Mouse (Mus musculus) liver, embryonic 13.5 days (tissue): Measurements from ENCODE around the gene Soga1. TPM values are rescaled to one million over a fixed set of nuclear protein-coding genes. Genes with fewer than 3 reads are reported as not detected.

ENCODE experiments used
- ATAC-seq: fragments of 200-750 bp; cut with Nextera tagmentation; 2 replicates; pipeline ENCODE4 v1.8.0; 2017; ENCODE audit warnings: low read depth, mild to moderate bottlenecking, moderate number of reproducible peaks, moderate library complexity
- DNase-seq: peaks from one replicate; pipeline ENCODE4 v3.0.0; 2022
- H3K27ac ChIP-seq: fragments of 300-500 bp; sonication (generic); 2 replicates; pipeline ENCODE4 v1.5.1; 2015; ENCODE audit warnings: moderate library complexity, mild to moderate bottlenecking, inconsistent platforms
- H3K27me3 ChIP-seq: fragments of 300-500 bp; sonication (generic); 2 replicates; pipeline ENCODE4 v1.6.1; 2015; ENCODE audit warnings: mild to moderate bottlenecking, inconsistent platforms
- H3K36me3 ChIP-seq: fragments of 300-500 bp; sonication (generic); 2 replicates; pipeline ENCODE4 v1.6.1; 2015; ENCODE audit warnings: mild to moderate bottlenecking, inconsistent platforms
- H3K4me1 ChIP-seq: fragments of 300-500 bp; sonication (generic); replicated peaks from 2 replicates; pipeline ENCODE4 v1.6.1; 2015; ENCODE audit warnings: inconsistent platforms
- H3K4me2 ChIP-seq: fragments of 300-500 bp; sonication (generic); 2 replicates; pipeline ENCODE4 v1.6.1; 2015; ENCODE audit warnings: inconsistent platforms, mild to moderate bottlenecking, moderate library complexity
- H3K4me3 ChIP-seq: fragments of 300-500 bp; sonication (generic); replicated peaks from 2 replicates; pipeline ENCODE4 v1.5.1; 2015; ENCODE audit warnings: mild to moderate bottlenecking, inconsistent platforms
- H3K9ac ChIP-seq: fragments of 300-500 bp; sonication (generic); 2 replicates; pipeline ENCODE4 v1.6.1; 2015; ENCODE audit warnings: mild to moderate bottlenecking, inconsistent platforms
- H3K9me3 ChIP-seq: fragments of 300-500 bp; sonication (generic); replicated peaks from 2 replicates; pipeline ENCODE4 v1.6.1; 2016; ENCODE audit warnings: inconsistent platforms
- WGBS: fragments of 180-500 bp; shearing (Covaris S2); methylation state at CpG from one replicate; pipeline ENCODE4 v1.1.7; 2015; ENCODE audit not compliant: insufficient replicate concordance; 5-methylcytosine and 5-hydroxymethylcytosine counted together
- polyA plus RNA-seq: library from polyadenylated mRNA; unstranded; fragments of >200 nt; fragmentation: Nextera tagmentation; extraction: Ambion mirVana; gene quantifications from 2 replicates; pipeline ENCODE4 v1.2.1, GENCODE M21; 2015

The Soga1 gene
- polyA plus RNA-seq = 1.7 and 1.8 TPM in 2 replicates

- H3K4me3 ChIP-seq = peak within 1 kb of the TSS; percentile 65
- WGBS = under 1% methylated on average over 102 of the region's 136 CpGs
- no peaks in the 10 kb centered on the region for H3K36me3 ChIP-seq
- peaks cover 35% of the 10 kb centered on the region for H3K4me1 ChIP-seq
- ATAC-seq = peak; percentile 69
- peak within 1 kb of the TSS; percentile 70 for H3K4me2 ChIP-seq
- H3K9me3 ChIP-seq = no peaks in the 10 kb centered on the region
- H3K9ac ChIP-seq = peak within 1 kb of the TSS; percentile 73
- H3K27me3 ChIP-seq = peaks cover 76% of the 10 kb centered on the region
- no peak for DNase-seq
- H3K27ac ChIP-seq = peak within 1 kb of the TSS; percentile 61
Measured at GRCm38 (mm10) chr2:157078793-157079700, at the start of gene Soga1. Gene Soga1 (minus strand): TSS chr2:157079254.

- H3K27me3 ChIP-seq = no peaks in the 10 kb centered on the region
- no peak overlapping the region for H3K4me2 ChIP-seq
- 71% methylated on average over 4 of the region's 4 CpGs for WGBS
- H3K4me3 ChIP-seq = no peak overlapping the region
- H3K36me3 ChIP-seq = peaks cover 19% of the 10 kb centered on the region
- H3K9ac ChIP-seq = no peak overlapping the region
- no peak for DNase-seq
- no peak overlapping the region for H3K27ac ChIP-seq
- H3K4me1 ChIP-seq = peaks cover 34% of the 10 kb centered on the region
- ATAC-seq = no peak
- no peaks in the 10 kb centered on the region for H3K9me3 ChIP-seq
Measured at GRCm38 (mm10) chr2:157128072-157128471, 49.0 kb upstream of the Soga1 start.

GRCm38 (mm10) chr2:157127370-157127769 is 48.3 kb upstream of the Soga1 start:
- WGBS = 76% methylated on average over 3 of the region's 3 CpGs

GRCm38 (mm10) chr2:157125246-157125645 is 46.2 kb upstream of the Soga1 start:
- 0 out of 2 replicates have a peak, but pooled peaks cover 10% of the 10 kb centered on the region for H3K4me1 ChIP-seq
- H3K4me2 ChIP-seq = no peak overlapping the region
- H3K27me3 ChIP-seq = no peaks in the 10 kb centered on the region
- no peaks in the 10 kb centered on the region for H3K9me3 ChIP-seq
- no peak overlapping the region for H3K4me3 ChIP-seq
- DNase-seq = no peak
- WGBS = 57% methylated on average over 3 of the region's 3 CpGs
- peaks cover 35% of the 10 kb centered on the region for H3K36me3 ChIP-seq
- H3K9ac ChIP-seq = no peak overlapping the region
- no peak overlapping the region for H3K27ac ChIP-seq
- no peak for ATAC-seq

More at GRCm38 (mm10) chr2:157127370-157127769, 48.3 kb upstream of the Soga1 start:
- H3K4me3 ChIP-seq = no peak overlapping the region
- H3K27ac ChIP-seq = no peak overlapping the region
- no peak for DNase-seq
- ATAC-seq = no peak
- no peaks in the 10 kb centered on the region for H3K27me3 ChIP-seq
- H3K9me3 ChIP-seq = no peaks in the 10 kb centered on the region
- H3K4me2 ChIP-seq = no peak overlapping the region
- peaks cover 20% of the 10 kb centered on the region for H3K36me3 ChIP-seq
- peaks cover 27% of the 10 kb centered on the region for H3K4me1 ChIP-seq
- H3K9ac ChIP-seq = no peak overlapping the region

- DNase-seq (no peak), ATAC-seq (no peak)
- H3K9ac ChIP-seq = no peak overlapping the region
- H3K9me3 ChIP-seq = no peaks in the 10 kb centered on the region
- 85% methylated on average over 8 of the region's 8 CpGs for WGBS
- no peaks in the 10 kb centered on the region for H3K27me3 ChIP-seq
- no peak overlapping the region for H3K4me2 ChIP-seq
- H3K27ac ChIP-seq = no peak overlapping the region
- peaks cover 48% of the 10 kb centered on the region for H3K36me3 ChIP-seq
- no peaks in the 10 kb centered on the region for H3K4me1 ChIP-seq
- no peak overlapping the region for H3K4me3 ChIP-seq
Measured at GRCm38 (mm10) chr2:157121766-157122165, 42.7 kb upstream of the Soga1 start.

GRCm38 (mm10) chr2:157119075-157119474 is 40.0 kb upstream of the Soga1 start:
- DNase-seq (no peak), ATAC-seq (no peak)
- no peaks in the 10 kb centered on the region for H3K9me3 ChIP-seq
- no peak overlapping the region for H3K27ac ChIP-seq
- H3K9ac ChIP-seq = no peak overlapping the region
- no peaks in the 10 kb centered on the region for H3K27me3 ChIP-seq
- no peak overlapping the region for H3K4me2 ChIP-seq
- WGBS = 49% methylated on average over 3 of the region's 3 CpGs
- no peak overlapping the region for H3K4me3 ChIP-seq
- H3K4me1 ChIP-seq = no peaks in the 10 kb centered on the region
- H3K36me3 ChIP-seq = peaks cover 55% of the 10 kb centered on the region

- WGBS = 78% methylated on average over 4 of the region's 4 CpGs
- Histone ChIP-seq H3K4me3 (no peak overlapping the region), H3K36me3 (peaks cover 60% of the 10 kb centered on the region), H3K27me3 (no peaks in the 10 kb centered on the region), H3K9ac (no peak overlapping the region), H3K27ac (no peak overlapping the region), H3K4me1 (no peaks in the 10 kb centered on the region), H3K9me3 (no peaks in the 10 kb centered on the region), H3K4me2 (no peak overlapping the region)
- DNase-seq = no peak
- no peak for ATAC-seq
Measured at GRCm38 (mm10) chr2:157118556-157118955, 39.5 kb upstream of the Soga1 start.

GRCm38 (mm10) chr2:157116964-157117363 is 37.9 kb upstream of the Soga1 start:
- no peak for DNase-seq
- WGBS = 16% methylated on average over 3 of the region's 3 CpGs

GRCm38 (mm10) chr2:157108236-157108635 is 29.2 kb upstream of the Soga1 start:
- Histone ChIP-seq H3K4me3 (no peak overlapping the region), H3K4me2 (no peak overlapping the region), H3K9me3 (no peaks in the 10 kb centered on the region), H3K27ac (no peak overlapping the region), H3K27me3 (no peaks in the 10 kb centered on the region), H3K36me3 (peaks cover 67% of the 10 kb centered on the region), H3K9ac (no peak overlapping the region), H3K4me1 (no peaks in the 10 kb centered on the region)
- ATAC-seq = no peak
- 52% methylated on average over 4 of the region's 4 CpGs for WGBS
- DNase-seq = no peak

More at GRCm38 (mm10) chr2:157116964-157117363, 37.9 kb upstream of the Soga1 start:
- no peaks in the 10 kb centered on the region for H3K27me3 ChIP-seq
- no peaks in the 10 kb centered on the region for H3K9me3 ChIP-seq
- no peak overlapping the region for H3K4me2 ChIP-seq
- H3K4me1 ChIP-seq = no peaks in the 10 kb centered on the region
- H3K9ac ChIP-seq = no peak overlapping the region
- H3K36me3 ChIP-seq = peaks cover 65% of the 10 kb centered on the region
- ATAC-seq = no peak
- H3K4me3 ChIP-seq = no peak overlapping the region
- H3K27ac ChIP-seq = no peak overlapping the region

GRCm38 (mm10) chr2:157104454-157104853 is 25.4 kb upstream of the Soga1 start:
- DNase-seq = no peak
- H3K4me2 ChIP-seq = no peak overlapping the region
- no peak overlapping the region for H3K4me3 ChIP-seq
- H3K4me1 ChIP-seq = no peaks in the 10 kb centered on the region
- H3K27ac ChIP-seq = no peak overlapping the region
- H3K9ac ChIP-seq = no peak overlapping the region
- 82% methylated on average over 8 of the region's 8 CpGs for WGBS
- peaks cover 78% of the 10 kb centered on the region for H3K36me3 ChIP-seq
- ATAC-seq = no peak
- H3K9me3 ChIP-seq = no peaks in the 10 kb centered on the region
- H3K27me3 ChIP-seq = no peaks in the 10 kb centered on the region

GRCm38 (mm10) chr2:157102256-157102655 is 23.2 kb upstream of the Soga1 start:
- WGBS = 62% methylated on average over 2 of the region's 2 CpGs
- H3K27ac ChIP-seq = no peak overlapping the region
- no peak for DNase-seq
- no peak for ATAC-seq
- H3K4me1 ChIP-seq = no peaks in the 10 kb centered on the region
- no peaks in the 10 kb centered on the region for H3K27me3 ChIP-seq
- H3K9ac ChIP-seq = no peak overlapping the region
- H3K4me2 ChIP-seq = no peak overlapping the region
- H3K9me3 ChIP-seq = no peaks in the 10 kb centered on the region
- H3K36me3 ChIP-seq = peaks cover 73% of the 10 kb centered on the region
- no peak overlapping the region for H3K4me3 ChIP-seq

- no peak overlapping the region for H3K4me3 ChIP-seq
- ATAC-seq = no peak
- WGBS = 96% methylated on average over 9 of the region's 9 CpGs
- H3K4me1 ChIP-seq = no peaks in the 10 kb centered on the region
- peaks cover 70% of the 10 kb centered on the region for H3K36me3 ChIP-seq
- no peak overlapping the region for H3K9ac ChIP-seq
- H3K27me3 ChIP-seq = no peaks in the 10 kb centered on the region
- H3K4me2 ChIP-seq = no peak overlapping the region
- no peak overlapping the region for H3K27ac ChIP-seq
- DNase-seq = no peak
- no peaks in the 10 kb centered on the region for H3K9me3 ChIP-seq
Measured at GRCm38 (mm10) chr2:157101650-157102049, 22.6 kb upstream of the Soga1 start.
